8 mouse cellular contexts compared by ENCODE assay signal in genomic region chr11:86545556-86545955, GRCm38 (mm10). TPM values are rescaled to one million over a fixed set of nuclear protein-coding genes. Genes with fewer than 3 reads are reported as not detected.
DNase-seq lines count a peak whose midpoint lies in the region; ATAC-seq lines count a peak whose summit lies in the region.

No protein-coding gene starts in this region.

- H3K9me3 ChIP-seq in kidney, embryonic 15.5 days (replicated peaks), result no peaks in the 10 kb centered on the region
- no peaks in the 10 kb centered on the region for H3K9me3 ChIP-seq in hindbrain, embryonic 15.5 days
- no peaks in the 10 kb centered on the region for H3K9me3 ChIP-seq in midbrain, embryonic 14.5 days (ENCODE audit: control insufficient read depth, low read length)

- peak overlapping the region; percentile 51 for H3K9ac ChIP-seq in kidney, embryonic 15.5 days
- peak overlapping the region; percentile 38 for H3K9ac ChIP-seq in hindbrain, embryonic 15.5 days
- H3K9ac ChIP-seq in midbrain, embryonic 14.5 days (replicated peaks; ENCODE audit: low read length), result no peak overlapping the region; the same call in 1 of the 2 replicates

- peak overlapping the region; percentile 66 for H3K4me2 ChIP-seq in kidney, embryonic 15.5 days
- H3K4me2 ChIP-seq in hindbrain, embryonic 15.5 days, result peak overlapping the region; percentile 78
- H3K4me2 ChIP-seq in midbrain, embryonic 14.5 days (ENCODE audit: low read length), result peak overlapping the region; percentile 53

- H3K27me3 ChIP-seq in kidney, embryonic 15.5 days, result no peaks in the 10 kb centered on the region
- no peaks in the 10 kb centered on the region for H3K27me3 ChIP-seq in hindbrain, embryonic 15.5 days
- H3K27me3 ChIP-seq in midbrain, embryonic 14.5 days (ENCODE audit: control insufficient read depth, insufficient read depth, low read length), result no peaks in the 10 kb centered on the region

- no peak for ATAC-seq in kidney, embryonic 15.5 days (replicated peaks; ENCODE audit: low FRiP score)
- ATAC-seq in hindbrain, embryonic 15.5 days (ENCODE audit: low FRiP score, low read depth), result no peak
- ATAC-seq in midbrain, embryonic 14.5 days (ENCODE audit: low FRiP score, low TSS enrichment), result no peak
- ATAC-seq in megakaryocyte-erythroid progenitor cell, adult 5-6 weeks (replicated peaks; ENCODE audit: low FRiP score, low TSS enrichment, poor library complexity, severe bottlenecking), result no peak

- peaks cover 16% of the 10 kb centered on the region for H3K4me1 ChIP-seq in kidney, embryonic 15.5 days
- H3K4me1 ChIP-seq in hindbrain, embryonic 15.5 days (replicated peaks), result peaks cover 31% of the 10 kb centered on the region
- H3K4me1 ChIP-seq in midbrain, embryonic 14.5 days (ENCODE audit: control insufficient read depth, insufficient read depth, low read length), result peaks cover 10% of the 10 kb centered on the region

- 78% methylated on average over 8 of the region's 8 CpGs for WGBS in kidney, embryonic 15.5 days
- WGBS in hindbrain, embryonic 15.5 days, result 82% methylated on average over 8 of the region's 8 CpGs
- WGBS in midbrain, embryonic 14.5 days, result 79% methylated on average over 8 of the region's 8 CpGs

- H3K4me3 ChIP-seq in kidney, embryonic 15.5 days (replicated peaks), result peak overlapping the region; percentile 92
- peak overlapping the region; percentile 65 for H3K4me3 ChIP-seq in hindbrain, embryonic 15.5 days
- peak overlapping the region; percentile 90 for H3K4me3 ChIP-seq in midbrain, embryonic 14.5 days (replicated peaks; ENCODE audit: low read depth, low read length)

- peak overlapping the region; percentile 80 for H3K27ac ChIP-seq in kidney, embryonic 15.5 days
- H3K27ac ChIP-seq in hindbrain, embryonic 15.5 days (replicated peaks), result no peak overlapping the region
- no peak overlapping the region for H3K27ac ChIP-seq in midbrain, embryonic 14.5 days (replicated peaks; ENCODE audit: low read depth, low read length)

- no peak for DNase-seq in kidney, adult 9 months
- peak; percentile 37 for DNase-seq in c-Kit-negative CD71-positive TER-119-positive erythroid progenitor cells, embryonic 14.5 days (ENCODE audit: low read depth, low spot score)
- DNase-seq in midbrain, embryonic 14.5 days, result no peak
- DNase-seq in adrenal gland, postnatal 10 days, result no peak
- no peak for DNase-seq in cerebellum, adult 18-20 months

- peaks cover 13% of the 10 kb centered on the region for H3K36me3 ChIP-seq in kidney, embryonic 15.5 days
- peaks cover 8% of the 10 kb centered on the region for H3K36me3 ChIP-seq in hindbrain, embryonic 15.5 days
- no peaks in the 10 kb centered on the region for H3K36me3 ChIP-seq in midbrain, embryonic 14.5 days (ENCODE audit: control insufficient read depth, insufficient read depth, low read length)

RNA-seq across cellular contexts. Expression of gene Tubd1, which starts 0.8 kb away (rescaled TPM):
- 10.3 and 10.5 TPM in 2 replicates for polyA plus RNA-seq in kidney, embryonic 15.5 days (2015; fragmentation: Nextera tagmentation; extraction: Ambion mirVana)
- polyA plus RNA-seq in hindbrain, embryonic 15.5 days (2015; fragmentation: Nextera tagmentation; extraction: Ambion mirVana), result 6.4 and 7.8 TPM in 2 replicates
- 4.7 and 6.1 TPM in 2 replicates for polyA plus RNA-seq in midbrain, embryonic 14.5 days (2014; fragmentation: Nextera tagmentation; extraction: Ambion mirVana)
- 1 to 10 TPM; 7.5 to 8.2 TPM for total RNA-seq in adrenal gland, postnatal 10 days (2021)
- total RNA-seq in megakaryocyte-erythroid progenitor cell, adult 5-6 weeks (2014; fragmentation: Nextera tagmentation), result 17.5 and 20.8 TPM in 2 replicates
- 13.7 and 20.5 TPM in 2 replicates for total RNA-seq in megakaryocyte-erythroid progenitor cell, adult 5-6 weeks (2017)

RNA-seq across cellular contexts. Expression of gene Rps6kb1, which starts 1.0 kb away (rescaled TPM):
- polyA plus RNA-seq in kidney, embryonic 15.5 days (2015; fragmentation: Nextera tagmentation; extraction: Ambion mirVana), result 60.9 and 70.7 TPM in 2 replicates
- polyA plus RNA-seq in hindbrain, embryonic 15.5 days (2015; fragmentation: Nextera tagmentation; extraction: Ambion mirVana), result 49.5 and 49.8 TPM in 2 replicates
- polyA plus RNA-seq in midbrain, embryonic 14.5 days (2014; fragmentation: Nextera tagmentation; extraction: Ambion mirVana), result 44.4 and 47.8 TPM in 2 replicates
- 10 to 100 TPM; 33.3 to 37.8 TPM for total RNA-seq in adrenal gland, postnatal 10 days (2021)
- 45.2 and 49.5 TPM in 2 replicates for total RNA-seq in megakaryocyte-erythroid progenitor cell, adult 5-6 weeks (2014; fragmentation: Nextera tagmentation)
- 45.4 and 52.7 TPM in 2 replicates for total RNA-seq in megakaryocyte-erythroid progenitor cell, adult 5-6 weeks (2017)
